Mouse (Mus musculus) kidney, adult 9 months (tissue): ENCODE measurements at regions not wholly inside any gene's neighbourhood (a gene's known extent, or its start where the extent isn't known, plus 50 kb on each side); places are given as distances from the start of the nearest gene placed in this dataset.
A peak's percentile ranks its signal among the peaks of the same experiment; 100 is the strongest.
"Not testable (repeated sequence)": the region's sequence is repeated elsewhere in the genome, so short reads cannot be mapped to it uniquely, and the experiment has no call there.

Source experiments
- DNase-seq: peaks from one replicate; pipeline ENCODE4 v3.0.0; 2022

DNA sequence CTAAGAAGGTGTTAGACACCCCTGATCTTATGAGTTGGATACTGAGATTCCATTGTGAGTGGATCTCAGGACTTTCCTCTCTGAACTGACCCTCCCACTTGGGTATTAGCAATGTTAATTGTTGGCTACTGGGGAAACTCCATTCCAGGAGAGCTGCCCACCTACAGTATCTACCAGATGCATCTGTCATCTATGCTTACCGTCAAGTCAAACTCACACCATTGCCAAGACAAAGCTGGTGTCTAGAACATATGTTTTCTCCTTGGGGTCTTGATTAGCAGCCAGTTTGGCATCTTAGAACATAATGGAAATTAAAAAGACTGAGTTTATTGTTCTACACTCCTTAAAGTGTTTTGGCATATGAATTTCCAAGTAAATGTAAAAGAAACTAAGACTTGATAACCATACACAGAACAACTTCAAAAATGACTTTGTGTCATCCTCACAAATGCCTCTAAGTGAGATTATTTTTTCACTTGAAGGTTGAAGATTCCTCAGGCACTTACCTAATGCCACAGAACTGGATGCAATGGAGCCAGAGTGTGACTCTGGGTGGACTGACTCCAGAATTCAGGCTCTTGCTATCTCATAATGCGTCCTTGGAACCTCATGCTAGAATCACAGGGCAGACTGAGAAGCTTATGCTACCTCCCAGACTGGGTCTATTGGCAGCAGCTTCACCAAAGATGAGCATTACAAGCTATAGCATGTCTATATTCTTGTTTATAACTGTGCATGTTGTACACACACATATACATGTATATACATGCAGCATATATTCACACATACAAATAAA, 107.5 kb upstream of the Rnf152 start:
- DNase-seq = no peak

- no peak for DNase-seq
These were observed 106.2 kb upstream of the Rnf152 start for GRCm38 (mm10) chr1:105462695-105463094.

DNA sequence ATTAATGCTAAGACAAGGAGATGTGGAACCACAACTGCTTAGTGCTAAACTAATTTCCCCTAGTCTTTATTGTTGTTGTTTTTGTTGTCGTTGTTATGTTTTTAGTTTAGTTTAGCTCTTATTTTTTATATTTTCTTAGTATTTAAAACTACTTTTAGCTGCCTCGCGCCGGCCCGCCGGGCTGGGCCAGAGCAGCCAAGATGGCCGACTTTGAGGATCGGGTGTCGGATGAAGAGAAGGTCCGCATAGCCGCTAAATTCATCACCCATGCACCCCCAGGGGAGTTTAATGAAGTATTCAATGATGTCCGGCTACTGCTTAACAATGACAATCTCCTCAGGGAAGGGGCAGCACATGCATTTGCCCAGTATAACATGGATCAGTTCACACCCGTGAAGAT, 99.3 kb upstream of the Rnf152 start:
- DNase-seq = not testable (repeated sequence)

GRCm38 (mm10) chr1:105454687-105455086, 98.2 kb upstream of the Rnf152 start:
- no peak for DNase-seq

DNA sequence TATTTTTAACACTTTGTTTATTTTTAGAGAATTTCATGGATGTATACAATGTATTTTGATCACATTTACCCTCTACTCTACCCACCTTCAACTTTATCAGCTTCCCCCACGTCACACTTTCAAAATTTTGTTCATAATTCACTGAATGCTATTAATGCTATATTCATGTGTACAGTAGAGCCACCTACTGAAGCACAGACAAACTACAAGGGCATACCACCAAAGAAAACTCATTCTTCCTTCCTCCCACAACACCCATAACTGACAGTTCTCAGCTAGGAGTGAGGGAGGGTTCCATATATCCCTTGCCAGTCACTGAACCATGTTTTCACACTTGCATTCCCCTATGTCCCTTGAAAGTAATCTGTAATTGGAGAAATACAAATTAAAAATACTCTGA, 89.7 kb upstream of the Rnf152 start:
- peak; percentile 1 for DNase-seq

GRCm38 (mm10) chr1:105443546-105443945, 87.0 kb upstream of the Rnf152 start:
- no peak for DNase-seq

- DNase-seq = no peak
These were observed 83.8 kb upstream of the Rnf152 start for GRCm38 (mm10) chr1:105440296-105440695.

GRCm38 (mm10) chr1:105434631-105435403, 78.3 kb upstream of the Rnf152 start:
- no peak for DNase-seq

GRCm38 (mm10) chr1:105433949-105434348, 77.4 kb upstream of the Rnf152 start:
- no peak for DNase-seq

GRCm38 (mm10) chr1:105431803-105432202, 75.3 kb upstream of the Rnf152 start:
- no peak for DNase-seq

GRCm38 (mm10) chr1:105430712-105431111, 74.2 kb upstream of the Rnf152 start:
- DNase-seq = no peak

GRCm38 (mm10) chr1:105428165-105428564, 71.7 kb upstream of the Rnf152 start:
- no peak for DNase-seq

DNA sequence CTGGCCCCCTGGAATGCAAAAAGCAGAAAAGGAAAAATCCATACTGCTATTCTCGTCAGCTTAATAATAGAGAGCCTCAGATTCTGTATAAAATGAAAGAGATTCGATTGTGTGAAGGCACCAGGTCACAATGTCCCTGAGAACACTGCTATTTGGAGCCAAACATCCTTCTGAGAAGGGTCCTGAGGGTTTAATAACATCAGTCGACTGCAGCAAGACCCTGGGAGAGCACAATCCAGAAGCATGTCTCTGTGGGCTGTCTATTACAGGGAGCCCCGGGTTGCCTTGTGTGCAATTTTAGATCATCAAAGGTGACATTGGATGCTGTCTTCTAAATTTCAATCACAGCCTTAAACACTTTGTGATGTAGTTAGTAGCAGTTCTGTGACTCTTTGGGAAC, 69.6 kb upstream of the Rnf152 start:
- no peak for DNase-seq

DNA sequence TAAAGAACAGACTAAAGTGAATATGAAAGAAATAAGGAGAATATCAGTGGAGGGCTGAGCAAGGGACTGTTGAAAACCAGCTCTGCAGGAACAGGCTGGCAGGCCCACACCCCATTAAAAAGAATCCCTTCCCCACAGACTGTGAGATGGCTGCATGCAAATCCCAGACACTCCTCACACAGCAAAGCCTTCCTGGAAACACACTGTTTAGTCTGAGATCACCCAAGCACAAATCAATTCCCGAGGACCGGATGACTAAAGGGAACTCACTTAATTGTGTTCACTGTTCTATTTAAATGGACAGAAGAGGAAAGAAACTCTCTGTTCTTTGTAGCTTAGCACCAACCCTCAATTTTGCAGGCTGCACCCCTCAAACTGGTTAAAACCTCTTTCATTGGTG, 66.9 kb upstream of the Rnf152 start:
- DNase-seq = no peak

- DNase-seq = no peak
These were observed 66.4 kb upstream of the Rnf152 start for GRCm38 (mm10) chr1:105422945-105423344.

GRCm38 (mm10) chr1:105420374-105421046, 64.0 kb upstream of the Rnf152 start:
- no peak for DNase-seq
